Mouse (Mus musculus): ENCODE measurements around the gene Hmgxb4.

Hmgxb4 gene

GRCm38 (mm10) chr8:75016422-75016821, 23.3 kb downstream of the Hmgxb4 start:
- DNase-seq (ENCODE audit: inconsistent age in 2 of 2, low spot score in 1 of 2): no peak

GRCm38 (mm10) chr8:75018274-75018972, 25.3 kb downstream of the Hmgxb4 start:
- no peak for DNase-seq (ENCODE audit: inconsistent age in 2 of 2, low spot score in 1 of 2)

DNA sequence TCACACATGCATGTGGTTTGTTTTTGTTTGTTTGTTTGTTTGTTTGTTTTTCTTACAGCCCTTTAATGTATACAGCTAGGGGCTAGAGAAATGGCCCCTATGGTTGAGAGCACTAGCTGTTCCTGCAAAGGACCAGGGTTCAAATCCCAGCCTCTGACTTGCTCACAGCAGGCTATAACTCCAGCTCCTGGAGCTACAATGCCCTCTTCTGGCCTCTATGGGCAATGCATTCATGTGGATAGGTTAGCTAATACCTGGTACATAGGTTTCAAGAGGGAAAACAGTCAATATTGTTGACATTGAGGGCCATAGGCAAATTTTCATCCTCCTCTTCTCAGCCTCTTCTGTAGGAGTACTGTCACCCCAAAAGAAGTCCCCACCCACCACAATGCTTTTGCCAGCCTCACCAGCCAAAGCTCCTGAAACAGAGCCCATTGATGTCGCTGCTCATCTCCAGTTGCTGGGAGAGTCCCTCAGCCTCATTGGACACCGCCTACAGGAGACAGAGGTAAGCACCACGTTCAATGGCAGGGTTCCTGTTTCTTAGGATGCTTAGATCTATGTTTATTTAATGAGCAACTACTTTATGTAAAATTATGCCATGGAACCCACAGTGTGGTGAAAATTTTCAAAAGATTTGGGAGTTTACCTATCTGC, 30.6 kb downstream of the Hmgxb4 start:
- no peak for DNase-seq (ENCODE audit: inconsistent age in 2 of 2, low spot score in 1 of 2)

DNA sequence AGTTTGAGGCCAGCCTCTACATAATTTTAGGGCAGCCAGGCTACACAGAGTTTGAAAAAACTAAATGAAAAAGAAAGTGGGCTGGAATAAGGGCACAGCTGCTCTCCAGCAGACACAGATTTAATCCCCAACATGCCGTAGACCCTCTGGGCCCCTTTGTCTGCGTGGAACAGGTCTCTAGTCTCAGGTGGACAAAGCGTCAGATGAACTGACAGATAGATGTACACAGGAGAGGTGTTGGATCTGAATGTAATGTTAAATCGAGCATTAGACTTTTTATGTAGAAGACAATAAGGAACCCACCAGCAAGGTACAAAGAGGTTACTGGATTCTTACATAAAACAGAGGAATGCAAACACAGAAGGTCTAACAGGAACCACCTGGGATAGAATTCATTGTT, 32.7 kb downstream of the Hmgxb4 start:
- DNase-seq (ENCODE audit: inconsistent age in 2 of 2, low spot score in 1 of 2): no peak

GRCm38 (mm10) chr8:75030453-75031024, 37.4 kb downstream of the Hmgxb4 start:
- DNase-seq (ENCODE audit: inconsistent age in 2 of 2, low spot score in 1 of 2): no peak

GRCm38 (mm10) chr8:75032961-75033360, 39.8 kb downstream of the Hmgxb4 start:
- no peak for DNase-seq (ENCODE audit: inconsistent age in 2 of 2, low spot score in 1 of 2)

DNA sequence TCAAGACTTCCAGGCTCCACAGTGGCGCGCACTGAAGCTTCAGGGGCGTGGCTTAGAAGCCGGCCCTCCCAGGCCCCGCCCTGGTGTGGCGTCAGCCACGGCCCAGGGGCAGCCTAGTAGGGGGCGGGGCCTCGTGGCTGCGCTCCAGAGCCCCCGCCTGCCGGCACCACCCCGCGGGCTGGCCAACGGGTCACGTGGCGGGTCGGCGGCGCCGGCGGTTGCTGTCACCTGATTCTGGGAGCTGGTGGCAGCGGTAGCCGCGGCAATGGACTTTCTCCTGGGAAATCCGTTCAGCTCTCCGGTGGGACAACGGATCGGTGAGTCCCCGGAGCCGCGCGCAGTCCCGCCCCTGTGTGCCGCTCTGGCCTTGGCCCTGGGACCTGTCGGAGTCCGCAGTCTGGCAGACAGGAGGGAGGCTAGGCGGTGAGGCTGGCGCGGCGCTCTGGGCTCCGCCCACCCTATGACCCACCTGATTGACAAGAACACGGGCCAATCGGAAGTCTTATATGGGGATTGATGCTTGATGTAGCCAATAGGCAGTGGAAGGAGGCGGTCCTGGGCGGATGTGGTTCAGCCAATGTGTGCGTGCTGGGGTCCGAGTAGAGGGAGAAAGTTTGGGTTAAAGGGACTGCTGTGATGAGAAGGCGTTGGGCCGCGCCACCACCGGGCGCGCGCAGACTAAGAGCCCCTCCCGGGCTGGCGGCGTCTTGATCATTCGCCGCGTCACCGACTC, 40.5 kb downstream of the Hmgxb4 start, which contains the start of gene Tom1:
Tom1 (plus strand) TSS at position 195 of the 733 bp plus-strand sequence.
- DNase-seq (ENCODE audit: inconsistent age in 2 of 2, low spot score in 1 of 2): peak; percentile 99 to 100

- no peak for DNase-seq (ENCODE audit: inconsistent age in 2 of 2, low spot score in 1 of 2)
Observed at GRCm38 (mm10) chr8:75034285-75034684, 41.1 kb downstream of the Hmgxb4 start.

DNA sequence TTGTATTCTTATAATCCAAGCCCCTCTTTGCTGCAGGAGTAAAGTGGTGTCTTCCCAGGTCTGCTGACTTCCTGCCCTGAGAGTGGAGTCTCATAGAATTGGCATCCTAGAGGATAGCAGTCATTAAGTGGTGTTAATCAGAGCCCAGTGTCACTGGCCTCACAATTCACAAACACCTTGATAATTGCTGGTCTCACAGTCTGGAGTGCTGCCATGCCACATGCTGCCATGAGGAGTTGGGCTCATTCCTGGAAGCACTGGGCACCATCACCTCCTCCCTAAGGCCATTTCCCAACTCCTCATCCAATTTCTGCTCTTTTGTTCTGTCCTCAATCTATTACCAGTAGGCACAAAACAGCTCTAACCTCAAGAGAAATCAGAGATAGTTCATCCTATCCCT, 42.5 kb downstream of the Hmgxb4 start:
- DNase-seq (ENCODE audit: inconsistent age in 2 of 2, low spot score in 1 of 2): no peak

GRCm38 (mm10) chr8:75038497-75038896, 45.3 kb downstream of the Hmgxb4 start:
- DNase-seq (ENCODE audit: inconsistent age in 2 of 2, low spot score in 1 of 2): peak in 1 of 2 experiments; percentile 58

GRCm38 (mm10) chr8:75039754-75040153, 46.6 kb downstream of the Hmgxb4 start:
- no peak for DNase-seq (ENCODE audit: inconsistent age in 2 of 2, low spot score in 1 of 2)

GRCm38 (mm10) chr8:75042171-75042570, 49.0 kb downstream of the Hmgxb4 start:
- no peak for DNase-seq (ENCODE audit: inconsistent age in 2 of 2, low spot score in 1 of 2)

GRCm38 (mm10) chr8:75042974-75043373, 49.8 kb downstream of the Hmgxb4 start:
- DNase-seq (ENCODE audit: inconsistent age in 2 of 2, low spot score in 1 of 2): no peak

GRCm38 (mm10) chr8:75046303-75046702, 53.1 kb downstream of the Hmgxb4 start:
- DNase-seq (ENCODE audit: inconsistent age in 2 of 2, low spot score in 1 of 2): no peak

- peak; percentile 39 to 64 for DNase-seq (ENCODE audit: inconsistent age in 2 of 2, low spot score in 1 of 2)
Observed at GRCm38 (mm10) chr8:75047784-75048183, 54.6 kb downstream of the Hmgxb4 start.

- DNase-seq (ENCODE audit: inconsistent age in 2 of 2, low spot score in 1 of 2): no peak
Observed at GRCm38 (mm10) chr8:75053342-75053741, 60.2 kb downstream of the Hmgxb4 start.

GRCm38 (mm10) chr8:75055673-75056072, 62.5 kb downstream of the Hmgxb4 start:
- no peak for DNase-seq (ENCODE audit: inconsistent age in 2 of 2, low spot score in 1 of 2)

DNA sequence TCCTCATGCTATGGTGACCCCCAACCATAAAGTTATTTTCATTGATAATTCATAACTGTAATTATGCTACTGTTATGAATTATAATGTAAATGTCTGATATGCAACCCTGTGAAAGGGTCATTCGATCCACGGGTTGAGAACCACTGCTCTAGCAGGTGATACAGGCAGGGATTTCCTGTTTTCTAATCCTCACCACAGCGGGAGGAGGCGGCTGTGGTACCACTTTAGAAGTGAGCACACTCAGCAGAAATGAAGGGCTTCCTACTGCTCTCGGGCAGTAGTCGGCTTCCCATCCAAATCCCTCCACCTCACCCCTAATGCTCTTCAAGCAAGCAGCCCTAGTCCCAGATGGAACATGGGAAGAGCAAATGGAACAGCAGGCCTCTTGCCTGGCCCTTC, 66.9 kb downstream of the Hmgxb4 start:
- DNase-seq (ENCODE audit: inconsistent age in 2 of 2, low spot score in 1 of 2): no peak

DNA sequence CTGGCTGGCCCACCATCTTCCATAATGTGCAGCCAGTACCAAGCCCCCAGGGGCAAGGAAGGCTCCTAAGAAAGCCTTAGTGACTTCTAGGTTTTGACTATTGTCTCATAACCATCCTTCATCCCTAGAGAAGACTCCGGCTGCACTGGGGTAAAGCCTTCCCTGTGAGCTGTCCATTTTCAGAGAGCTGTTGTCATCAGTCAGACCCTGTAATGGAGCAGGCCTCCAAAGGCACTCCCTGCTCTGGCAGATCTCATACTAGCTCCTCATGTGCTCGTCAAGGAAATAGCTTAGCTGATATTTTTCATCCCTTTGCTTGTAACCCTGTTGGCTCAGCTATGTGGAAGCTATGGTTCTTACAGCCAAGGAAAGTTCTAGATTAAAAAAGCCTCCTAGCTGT, 67.7 kb downstream of the Hmgxb4 start:
- no peak for DNase-seq (ENCODE audit: inconsistent age in 2 of 2, low spot score in 1 of 2)

DNA sequence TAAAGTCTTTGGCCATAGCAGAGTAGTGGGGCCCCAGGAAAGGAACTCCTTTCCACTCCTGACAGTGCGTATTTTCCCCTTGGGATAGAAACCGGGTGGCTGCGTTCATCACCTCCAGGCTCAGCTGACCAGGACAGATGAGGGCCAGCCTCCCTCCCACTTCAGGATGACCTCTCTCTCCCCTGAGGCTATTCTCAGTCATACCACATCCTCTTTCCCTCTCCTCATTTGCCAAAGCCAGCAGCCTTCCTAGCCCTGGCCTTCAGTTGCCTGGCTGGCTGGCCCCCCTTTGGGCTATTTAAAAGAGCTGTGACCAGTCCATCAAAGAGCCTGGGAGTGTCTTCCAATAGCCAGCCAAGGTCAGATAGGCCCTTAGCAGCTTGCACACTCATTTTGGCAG, 70.1 kb downstream of the Hmgxb4 start:
- peak; percentile 31 to 74 for DNase-seq (ENCODE audit: inconsistent age in 2 of 2, low spot score in 1 of 2)

DNA sequence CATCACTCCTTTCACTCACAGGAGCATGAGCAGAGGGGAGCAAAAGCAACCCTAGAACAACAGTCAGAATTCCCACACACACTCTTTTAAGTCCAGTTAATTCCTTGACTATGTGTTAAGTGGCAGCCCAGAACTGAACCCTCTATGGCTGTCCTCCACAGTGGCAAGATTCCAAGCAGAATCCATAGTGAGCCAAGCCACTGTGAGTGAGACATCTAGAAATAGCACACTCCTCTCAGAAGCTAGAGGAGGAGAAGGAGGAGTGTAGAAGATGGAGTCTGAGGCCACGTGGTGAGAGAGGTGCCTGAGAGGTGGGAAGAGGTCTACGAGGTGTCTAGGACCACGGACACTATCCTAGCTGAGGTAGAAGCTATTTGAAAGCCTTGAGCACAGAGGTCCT, 71.6 kb downstream of the Hmgxb4 start:
- no peak for DNase-seq (ENCODE audit: inconsistent age in 2 of 2, low spot score in 1 of 2)

- no peak for DNase-seq (ENCODE audit: inconsistent age in 2 of 2, low spot score in 1 of 2)
Observed at GRCm38 (mm10) chr8:75067287-75067686, 74.1 kb downstream of the Hmgxb4 start.
